Mouse (Mus musculus): ENCODE results near the gene Med27.

Gene Med27

GRCm38 (mm10) chr2:29432565-29432964 lies 85.9 kb downstream of the Med27 start:
- DNase-seq (ENCODE audit: inconsistent age in 2 of 2, low spot score in 1 of 2) = no peak

- no peak for DNase-seq (ENCODE audit: inconsistent age in 2 of 2, low spot score in 1 of 2)
Observed at GRCm38 (mm10) chr2:29436376-29436775, 89.8 kb downstream of the Med27 start.

GRCm38 (mm10) chr2:29437111-29437510 lies 90.5 kb downstream of the Med27 start:
- DNase-seq (ENCODE audit: inconsistent age in 2 of 2, low spot score in 1 of 2) = no peak

- no peak for DNase-seq (ENCODE audit: inconsistent age in 2 of 2, low spot score in 1 of 2)
Observed at GRCm38 (mm10) chr2:29437861-29438529, 91.4 kb downstream of the Med27 start.

- peak; percentile 50 to 85 for DNase-seq (ENCODE audit: inconsistent age in 2 of 2, low spot score in 1 of 2)
Observed at GRCm38 (mm10) chr2:29438530-29438862, 91.9 kb downstream of the Med27 start.

GRCm38 (mm10) chr2:29438986-29439385 lies 92.4 kb downstream of the Med27 start:
- DNase-seq (ENCODE audit: inconsistent age in 2 of 2, low spot score in 1 of 2) = no peak

GRCm38 (mm10) chr2:29439396-29439795 lies 92.8 kb downstream of the Med27 start:
- no peak for DNase-seq (ENCODE audit: inconsistent age in 2 of 2, low spot score in 1 of 2)

GRCm38 (mm10) chr2:29439857-29440502 lies 93.4 kb downstream of the Med27 start:
- DNase-seq (ENCODE audit: inconsistent age in 2 of 2, low spot score in 1 of 2) = no peak

GRCm38 (mm10) chr2:29442275-29442674 lies 95.7 kb downstream of the Med27 start:
- no peak for DNase-seq (ENCODE audit: inconsistent age in 2 of 2, low spot score in 1 of 2)

GRCm38 (mm10) chr2:29443626-29444217 lies 97.1 kb downstream of the Med27 start:
- peak; percentile 35 to 84 for DNase-seq (ENCODE audit: inconsistent age in 2 of 2, low spot score in 1 of 2)

- DNase-seq (ENCODE audit: inconsistent age in 2 of 2, low spot score in 1 of 2) = no peak
Observed at GRCm38 (mm10) chr2:29448476-29449002, 101.9 kb downstream of the Med27 start.

GRCm38 (mm10) chr2:29451368-29451999 lies 104.9 kb downstream of the Med27 start:
- no peak for DNase-seq (ENCODE audit: inconsistent age in 2 of 2, low spot score in 1 of 2)

- DNase-seq (ENCODE audit: inconsistent age in 2 of 2, low spot score in 1 of 2) = no peak
Observed at GRCm38 (mm10) chr2:29453376-29453775, 106.8 kb downstream of the Med27 start.

GRCm38 (mm10) chr2:29456631-29457320 lies 110.2 kb downstream of the Med27 start:
- DNase-seq (ENCODE audit: inconsistent age in 2 of 2, low spot score in 1 of 2) = no peak

GRCm38 (mm10) chr2:29457677-29458076 lies 111.1 kb downstream of the Med27 start:
- no peak for DNase-seq (ENCODE audit: inconsistent age in 2 of 2, low spot score in 1 of 2)

- DNase-seq (ENCODE audit: inconsistent age in 2 of 2, low spot score in 1 of 2) = no peak
Observed at GRCm38 (mm10) chr2:29458346-29458950, 111.8 kb downstream of the Med27 start.

GRCm38 (mm10) chr2:29459648-29460047 lies 113.0 kb downstream of the Med27 start:
- no peak for DNase-seq (ENCODE audit: inconsistent age in 2 of 2, low spot score in 1 of 2)

GRCm38 (mm10) chr2:29461841-29462240 lies 115.2 kb downstream of the Med27 start:
- DNase-seq (ENCODE audit: inconsistent age in 2 of 2, low spot score in 1 of 2) = no peak

GRCm38 (mm10) chr2:29463039-29463585 lies 116.5 kb downstream of the Med27 start:
- DNase-seq (ENCODE audit: inconsistent age in 2 of 2, low spot score in 1 of 2) = no peak

- DNase-seq (ENCODE audit: inconsistent age in 2 of 2, low spot score in 1 of 2) = no peak
Observed at GRCm38 (mm10) chr2:29464851-29465648, 118.4 kb downstream of the Med27 start.
